Mouse (Mus musculus): ENCODE results near the gene Rsph1.
A peak's percentile ranks its signal among the peaks of the same experiment; 100 is the strongest.

Gene Rsph1

DNA sequence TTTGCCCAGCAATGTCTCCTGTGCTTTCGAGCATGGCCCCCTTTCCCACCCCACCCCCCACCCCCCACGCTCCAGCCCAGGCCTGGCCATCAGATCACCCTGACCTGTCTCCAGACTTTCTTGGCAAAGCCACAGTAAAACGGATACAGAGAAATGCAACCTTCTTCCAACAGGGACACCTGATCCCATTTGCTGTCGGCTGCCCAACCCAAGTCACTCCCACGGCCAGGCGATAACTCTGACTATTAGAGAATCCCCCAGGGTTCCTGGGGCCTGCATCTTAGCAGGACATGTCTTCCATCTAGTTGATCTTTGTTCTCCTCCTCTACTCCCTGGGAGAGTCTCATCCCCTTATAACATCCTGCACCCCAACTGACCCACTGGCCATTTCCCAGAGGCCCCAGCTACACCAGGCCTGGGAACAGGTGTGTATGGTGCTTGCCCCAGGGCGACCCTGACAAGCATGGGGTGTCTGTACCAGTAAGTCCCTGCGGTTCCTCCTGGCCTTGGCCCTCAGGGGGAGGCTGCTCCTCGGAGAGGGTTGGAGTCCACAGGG, 18.8 kb downstream of the Rsph1 start:
- DNase-seq (ENCODE audit: low read depth, low spot score): no peak

DNA sequence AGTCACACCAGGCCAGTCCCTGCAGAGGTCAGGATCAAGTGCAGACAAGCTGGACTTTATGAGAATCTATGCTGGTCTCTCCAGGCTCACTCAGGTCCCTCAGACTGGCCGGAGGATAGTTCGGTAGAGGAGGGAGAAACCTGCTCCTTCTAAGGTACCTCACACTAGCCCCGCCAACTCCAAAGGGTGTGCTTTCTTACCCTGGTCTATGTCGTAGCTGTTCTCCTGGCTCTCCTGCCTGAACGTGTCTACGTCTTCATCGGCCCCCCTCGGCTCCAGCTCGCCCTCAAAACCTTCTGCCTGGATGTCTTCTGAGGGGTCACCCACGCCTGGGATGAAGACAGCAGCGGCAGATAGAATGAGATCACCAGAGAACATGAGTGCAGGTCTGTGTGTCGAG, 19.3 kb downstream of the Rsph1 start:
- no peak for DNase-seq (ENCODE audit: low read depth, low spot score)

GRCm38 (mm10) chr17:31257149-31257548, 20.0 kb downstream of the Rsph1 start:
- DNase-seq (ENCODE audit: low read depth, low spot score): no peak

DNA sequence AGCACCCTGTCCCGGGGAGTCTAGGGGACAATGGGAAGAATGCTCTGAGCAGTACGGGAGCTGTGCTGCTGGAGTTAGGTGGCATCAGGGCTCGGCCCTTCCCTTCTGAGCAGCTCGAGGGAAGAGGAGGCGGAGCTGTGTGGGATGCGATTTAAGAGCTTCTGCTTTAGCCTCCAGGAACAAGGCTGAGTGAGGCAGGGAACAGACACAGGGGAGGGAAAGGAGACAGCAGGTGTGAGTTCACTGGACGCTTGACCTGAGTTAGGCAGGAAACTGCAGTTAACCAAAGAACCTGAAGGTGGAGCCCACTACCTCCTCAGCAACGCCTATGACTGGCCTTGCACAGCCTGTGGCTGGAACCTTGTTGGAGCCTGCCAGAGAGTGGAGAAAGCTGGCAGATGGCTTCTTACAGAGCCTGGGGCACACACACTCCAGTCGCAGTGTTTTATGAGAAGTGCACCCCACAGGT, 22.7 kb downstream of the Rsph1 start:
- DNase-seq (ENCODE audit: low read depth, low spot score): peak; percentile 65

DNA sequence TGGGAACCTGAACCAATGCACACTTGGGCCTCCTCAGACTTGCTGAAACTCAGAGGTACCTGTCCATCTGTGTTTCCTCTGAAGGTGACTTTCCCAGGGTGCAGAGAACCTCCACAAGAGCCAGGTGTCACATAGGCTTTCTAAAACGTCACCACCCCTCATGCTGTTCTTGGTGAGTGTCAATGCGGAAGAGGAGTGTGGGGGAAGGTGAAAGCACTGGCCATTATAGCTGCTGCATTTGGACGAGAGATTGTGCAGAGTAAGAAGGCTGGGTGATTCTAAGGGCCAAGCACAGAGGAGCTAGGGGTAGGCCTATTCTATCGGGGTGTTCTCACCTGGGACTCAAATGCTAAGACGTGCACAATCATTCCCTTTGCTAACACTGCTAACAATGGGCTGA, 23.2 kb downstream of the Rsph1 start:
- no peak for DNase-seq (ENCODE audit: low read depth, low spot score)

GRCm38 (mm10) chr17:31247144-31247543, 30.0 kb downstream of the Rsph1 start:
- no peak for DNase-seq (ENCODE audit: low read depth, low spot score)

- no peak for DNase-seq (ENCODE audit: low read depth, low spot score)
Observed at GRCm38 (mm10) chr17:31245321-31245720, 31.9 kb downstream of the Rsph1 start.

- no peak for DNase-seq (ENCODE audit: low read depth, low spot score)
Observed at GRCm38 (mm10) chr17:31242764-31243163, 34.4 kb downstream of the Rsph1 start.

- DNase-seq (ENCODE audit: low read depth, low spot score): no peak
Observed at GRCm38 (mm10) chr17:31241156-31241555, 36.0 kb downstream of the Rsph1 start.

GRCm38 (mm10) chr17:31238234-31239020, 38.8 kb downstream of the Rsph1 start:
- no peak for DNase-seq (ENCODE audit: low read depth, low spot score)

DNA sequence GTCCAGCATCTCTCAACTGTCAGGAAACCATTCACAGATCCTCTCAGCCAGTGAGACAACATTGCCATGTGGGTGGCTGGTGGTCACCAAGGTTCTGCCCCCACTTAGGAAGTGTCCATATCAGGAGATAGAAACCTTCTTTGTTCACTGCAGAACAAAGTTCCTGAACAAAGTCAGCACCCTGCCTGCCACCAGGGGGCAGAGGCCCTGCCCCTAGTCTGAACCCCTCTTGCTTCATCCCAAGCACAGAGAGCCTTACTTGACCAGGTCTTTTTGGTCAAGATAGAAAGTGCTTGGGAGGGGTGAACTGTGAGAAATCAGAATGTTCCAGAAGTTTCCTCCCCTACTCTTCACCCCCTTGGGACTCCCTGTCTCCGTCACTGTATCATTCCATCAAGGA, 41.3 kb downstream of the Rsph1 start:
- no peak for DNase-seq (ENCODE audit: low read depth, low spot score)

DNA sequence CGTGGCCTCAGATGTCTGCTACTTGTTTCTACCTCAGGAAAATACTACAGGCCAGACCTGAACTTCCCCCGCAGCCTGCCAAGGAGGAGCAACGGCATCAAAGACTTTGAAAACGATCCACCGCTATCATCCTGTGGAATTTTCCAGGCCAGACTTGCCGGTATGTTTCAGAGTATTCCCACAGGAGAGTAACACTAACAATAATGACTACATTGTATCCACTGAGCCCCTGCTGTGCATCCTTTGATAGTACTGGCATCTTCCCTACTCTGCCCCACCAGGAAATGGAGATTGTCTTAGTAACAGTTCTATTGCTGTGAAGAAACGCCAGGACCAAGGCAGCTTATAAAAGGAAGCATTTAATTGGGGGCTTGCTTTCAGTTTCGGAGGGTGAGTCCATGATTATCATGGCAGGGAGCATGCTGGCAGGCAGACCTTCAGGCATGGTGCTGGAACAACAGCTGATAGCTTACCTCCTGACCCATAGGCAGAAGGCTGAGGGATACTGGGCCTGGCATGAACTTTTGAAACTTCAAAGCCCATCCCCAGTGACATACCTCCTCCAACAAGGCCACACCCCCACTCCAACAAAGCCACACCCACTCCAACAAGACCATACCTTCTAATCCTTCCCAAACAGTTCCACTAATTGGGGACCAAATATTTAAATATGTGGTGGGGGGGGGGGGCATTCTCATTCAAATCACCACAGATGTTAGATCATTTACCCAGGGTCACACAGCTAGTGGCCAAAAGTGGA, 44.8 kb downstream of the Rsph1 start:
- DNase-seq (ENCODE audit: low read depth, low spot score): no peak

DNA sequence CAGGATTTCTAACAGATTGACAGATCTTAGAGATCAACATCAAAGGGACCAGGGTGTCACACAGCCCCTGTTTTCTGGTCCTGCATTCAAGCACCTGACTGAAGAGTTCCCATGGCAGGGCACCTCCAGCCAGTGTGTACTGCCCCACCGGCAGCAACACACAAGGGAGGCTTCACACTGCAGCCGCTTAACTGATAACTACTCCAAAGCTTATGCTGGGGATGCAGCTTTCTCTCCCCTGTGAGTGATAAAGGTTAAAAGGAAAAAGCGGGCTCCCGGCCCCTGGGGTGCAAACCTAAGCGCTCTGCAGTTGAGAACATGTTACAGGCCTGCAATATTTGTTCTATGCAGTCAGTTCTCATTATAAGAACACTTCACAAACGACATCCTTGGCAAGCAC, 45.4 kb downstream of the Rsph1 start:
- no peak for DNase-seq (ENCODE audit: low read depth, low spot score)

- no peak for DNase-seq (ENCODE audit: low read depth, low spot score)
Observed at GRCm38 (mm10) chr17:31226931-31227330, 50.3 kb downstream of the Rsph1 start.

- DNase-seq (ENCODE audit: low read depth, low spot score): no peak
Observed at GRCm38 (mm10) chr17:31226368-31226767, 50.8 kb downstream of the Rsph1 start.

GRCm38 (mm10) chr17:31224591-31224990, 52.6 kb downstream of the Rsph1 start:
- no peak for DNase-seq (ENCODE audit: low read depth, low spot score)

DNA sequence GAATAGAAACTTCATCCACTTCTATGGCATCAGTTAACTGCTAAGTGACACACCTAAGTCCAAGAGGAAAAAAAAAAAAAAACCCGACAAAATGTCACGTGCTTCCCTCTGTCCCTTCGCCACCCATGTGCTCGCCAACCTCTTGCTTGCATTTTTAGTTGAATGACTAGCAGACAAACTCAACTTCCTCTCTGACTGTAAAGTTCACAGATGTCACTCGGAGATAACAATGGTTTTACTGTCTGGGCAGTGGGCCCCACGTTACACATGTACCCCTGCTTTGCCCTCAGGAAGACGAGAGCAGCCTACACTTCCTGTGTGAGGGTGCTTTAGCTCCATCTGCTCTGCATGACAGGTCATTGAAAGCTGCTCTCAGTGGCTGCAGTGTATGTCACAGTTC, 53.3 kb downstream of the Rsph1 start:
- DNase-seq (ENCODE audit: low read depth, low spot score): no peak

DNA sequence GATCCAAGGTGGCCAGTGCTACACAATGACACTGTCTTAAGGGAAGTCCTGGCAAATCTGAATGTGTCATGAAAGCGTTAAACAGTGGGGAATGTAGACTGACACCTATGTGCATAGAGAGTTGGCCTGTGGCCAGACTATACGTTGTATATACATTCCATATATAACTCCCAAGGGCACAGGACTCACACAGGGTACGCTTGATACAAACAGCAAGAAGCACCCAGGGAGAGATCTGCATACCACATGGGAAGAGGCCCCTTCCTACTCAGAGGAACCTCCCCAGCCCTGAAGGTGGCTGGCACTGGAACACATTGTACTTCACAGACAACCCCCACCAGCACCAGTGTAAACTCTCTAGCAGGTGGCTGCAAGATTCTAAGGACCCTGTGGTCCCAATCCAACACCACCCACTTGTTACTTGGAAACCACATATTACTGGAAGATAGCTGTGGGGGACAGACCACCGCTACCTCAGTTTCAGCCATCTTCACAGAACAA, 54.3 kb downstream of the Rsph1 start:
- DNase-seq (ENCODE audit: low read depth, low spot score): no peak

DNA sequence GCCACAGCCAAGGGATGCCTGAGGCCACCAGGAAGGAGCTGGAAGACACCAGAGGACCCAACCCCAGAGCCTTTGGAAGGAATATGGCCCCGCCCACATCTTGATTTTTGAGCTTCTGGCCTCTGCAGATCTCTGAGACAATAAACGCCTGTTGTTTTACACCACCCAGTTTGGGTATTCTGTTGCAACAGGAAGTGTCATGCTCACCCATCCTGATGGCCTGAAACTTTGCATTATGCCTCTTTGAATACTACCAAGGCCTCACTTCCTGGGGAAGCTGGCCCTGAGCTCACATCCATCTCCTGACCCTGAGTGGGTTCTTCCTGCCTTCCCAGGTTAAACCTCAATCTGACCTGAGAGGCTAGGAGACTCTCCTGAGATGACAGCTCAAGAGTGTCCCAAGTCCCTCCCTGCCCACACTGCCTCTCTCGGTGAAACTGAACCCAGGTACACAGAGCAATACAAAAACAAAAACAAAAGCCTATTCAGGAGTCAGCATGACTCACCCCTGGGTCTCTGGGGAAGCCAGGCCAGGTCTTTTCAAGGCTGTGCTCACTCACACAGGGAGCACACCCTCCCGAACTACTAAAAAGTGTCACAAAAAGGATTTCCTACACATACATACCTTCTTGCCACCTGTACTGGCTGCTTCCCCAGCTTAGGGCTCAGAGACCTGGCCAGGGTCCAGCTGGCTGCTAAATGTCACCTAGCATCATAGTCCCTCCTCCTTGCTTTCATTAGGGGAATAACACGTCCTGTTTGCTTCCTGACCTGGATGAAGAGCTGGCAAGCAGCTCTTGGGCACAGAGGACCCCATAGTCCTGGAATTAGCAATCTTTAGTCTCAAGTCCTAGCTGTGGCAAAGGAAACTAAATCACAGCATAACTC, 60.9 kb downstream of the Rsph1 start:
- DNase-seq (ENCODE audit: low read depth, low spot score): peak; percentile 11

DNA sequence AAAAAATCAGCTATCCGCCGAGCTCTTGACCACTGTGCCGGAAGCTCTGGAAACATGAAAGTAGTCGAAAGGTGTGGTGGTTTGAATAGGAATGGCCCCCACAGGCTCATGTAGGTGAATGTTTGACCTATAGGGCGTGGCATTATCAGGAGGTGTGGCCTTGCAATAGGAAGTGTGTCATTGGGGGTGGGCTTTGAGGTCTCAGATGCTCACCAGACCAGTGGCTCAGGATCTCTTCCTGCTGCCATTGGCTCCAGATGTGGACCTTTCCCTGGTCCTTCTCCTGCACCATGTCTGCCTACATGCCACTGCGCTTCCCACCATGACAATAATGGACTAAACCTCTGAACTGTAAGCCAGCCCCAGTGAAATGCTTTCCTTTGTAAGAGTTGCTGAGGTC, 65.3 kb downstream of the Rsph1 start:
- DNase-seq (ENCODE audit: low read depth, low spot score): no peak

GRCm38 (mm10) chr17:31210299-31210698, 66.9 kb downstream of the Rsph1 start:
- no peak for DNase-seq (ENCODE audit: low read depth, low spot score)
